Mouse (Mus musculus) CH12.LX (cell line): ENCODE measurements around the gene Ndufa11. TPM values are rescaled to one million over a fixed set of nuclear protein-coding genes. Genes with fewer than 3 reads are reported as not detected.

Source experiments
- DNase-seq: peaks from one replicate; pipeline ENCODE4 v3.0.0-alpha.2; 2013; ENCODE audit errors: extremely low read depth
- H3K27ac ChIP-seq: 2 replicates; pipeline ENCODE4 v1.5.1; 2012; ENCODE audit warnings: low read depth, mild to moderate bottlenecking, control low read depth, moderate library complexity; ENCODE audit not compliant: insufficient read depth
- H3K27me3 ChIP-seq: replicated peaks from 2 replicates; pipeline ENCODE3; 2012; ENCODE audit warnings: inconsistent platforms
- H3K36me3 ChIP-seq, 2 experiments: replicated peaks in 1 of 2; 2 replicates each; pipeline versions ENCODE3 to v1.6.1; 2012; ENCODE audit warnings: inconsistent platforms in 1 of 2, low read length in 1 of 2, mild to moderate bottlenecking in 1 of 2, mixed read lengths in 1 of 2, moderate library complexity in 1 of 2; ENCODE audit not compliant: control insufficient read depth in 1 of 2, insufficient read depth in 1 of 2
- H3K4me1 ChIP-seq, 2 experiments: 2 replicates each; pipeline ENCODE4 v1.6.1; 2012; ENCODE audit warnings: inconsistent platforms in 1 of 2, moderate library complexity in 1 of 2; ENCODE audit not compliant: insufficient read depth in 2 of 2, control insufficient read depth in 1 of 2
- H3K4me2 ChIP-seq: 2 replicates; pipeline ENCODE4 v1.6.1; 2012; ENCODE audit warnings: low read depth, mild to moderate bottlenecking, control low read depth; ENCODE audit not compliant: poor library complexity, insufficient read depth, severe bottlenecking
- H3K4me3 ChIP-seq, 3 experiments: fragments of 150-350 bp in 1 of 3; sonication (generic) in 1 of 3; replicated peaks in 1 of 3; 2 replicates each; pipeline versions ENCODE3 to v1.5.1; 2011 to 2012; ENCODE audit warnings: low read depth in 2 of 3, low read length in 2 of 3, mild to moderate bottlenecking in 2 of 3, moderate library complexity in 2 of 3, control low read depth in 1 of 3, improper control_type of control experiment in 1 of 3, inconsistent platforms in 1 of 3, mixed read lengths in 1 of 3; ENCODE audit not compliant: poor library complexity in 1 of 3
- H3K79me2 ChIP-seq: replicated peaks from 2 replicates; pipeline ENCODE4 v1.6.1; 2012; ENCODE audit warnings: mild to moderate bottlenecking, moderate library complexity; ENCODE audit not compliant: control insufficient read depth, poor library complexity, insufficient read depth, severe bottlenecking; ENCODE audit errors: extremely low read depth
- H3K9ac ChIP-seq: 2 replicates; pipeline ENCODE4 v1.6.1; 2012; ENCODE audit warnings: low read depth, mild to moderate bottlenecking, control low read depth, moderate library complexity; ENCODE audit not compliant: insufficient read depth
- H3K9me3 ChIP-seq: replicated peaks from 2 replicates; pipeline ENCODE3; 2012; ENCODE audit warnings: low read length, inconsistent platforms, mixed read lengths
- BHLHE40 ChIP-seq: IDR thresholded peaks from 2 replicates; pipeline ENCODE4 v1.6.1; 2011; ENCODE audit warnings: mild to moderate bottlenecking, low read depth, low read length, improper control_type of control experiment
- CHD2 ChIP-seq: IDR thresholded peaks from 2 replicates; pipeline ENCODE4 v1.6.1; 2011; ENCODE audit warnings: low read length, improper control_type of control experiment
- E2F4 ChIP-seq: IDR thresholded peaks from 2 replicates; pipeline ENCODE4 v1.6.1; 2011; ENCODE audit warnings: low read depth, low read length, improper control_type of control experiment; ENCODE audit not compliant: insufficient replicate concordance
- ETS1 ChIP-seq: conservative IDR thresholded peaks from 2 replicates; pipeline ENCODE4 v1.6.1; 2012; ENCODE audit warnings: low read depth, mild to moderate bottlenecking, inconsistent platforms, low read length, improper control_type of control experiment, moderate library complexity
- IRF4 ChIP-seq: IDR thresholded peaks from 2 replicates; pipeline ENCODE4 v1.6.1; 2014; ENCODE audit warnings: low read depth, mild to moderate bottlenecking, inconsistent platforms, low read length, improper control_type of control experiment
- JUN ChIP-seq: IDR thresholded peaks from 2 replicates; pipeline ENCODE4 v1.6.1; 2011; ENCODE audit warnings: low read depth, mild to moderate bottlenecking, low read length, improper control_type of control experiment, moderate library complexity; ENCODE audit not compliant: insufficient read depth
- JUND ChIP-seq: conservative IDR thresholded peaks from 2 replicates; pipeline ENCODE4 v1.6.1; 2011; ENCODE audit warnings: low read depth, low read length, improper control_type of control experiment
- MAFK ChIP-seq: IDR thresholded peaks from 2 replicates; pipeline ENCODE4 v1.6.1; 2011; ENCODE audit warnings: low read length, improper control_type of control experiment; ENCODE audit not compliant: insufficient replicate concordance
- MAZ ChIP-seq: IDR thresholded peaks from 2 replicates; pipeline ENCODE4 v1.6.1; 2012; ENCODE audit warnings: low read depth, mild to moderate bottlenecking, inconsistent platforms, low read length, improper control_type of control experiment, moderate library complexity
- MYC ChIP-seq: IDR thresholded peaks from 2 replicates; pipeline ENCODE4 v1.6.1; 2011; ENCODE audit warnings: low read depth, mild to moderate bottlenecking, improper control_type of control experiment, low read length
- NRF1 ChIP-seq: IDR thresholded peaks from 2 replicates; pipeline ENCODE4 v1.6.1; 2014; ENCODE audit warnings: low read depth, mild to moderate bottlenecking, inconsistent platforms, low read length, improper control_type of control experiment, moderate library complexity
- PAX5 ChIP-seq: IDR thresholded peaks from 2 replicates; pipeline ENCODE4 v1.6.1; 2012; ENCODE audit warnings: low read length, inconsistent platforms, mixed read lengths
- POLR2AphosphoS2 ChIP-seq: IDR thresholded peaks from 2 replicates; pipeline ENCODE4 v1.6.1; 2011; ENCODE audit warnings: low read depth, low read length, improper control_type of control experiment
- SIN3A ChIP-seq: IDR thresholded peaks from 2 replicates; pipeline ENCODE4 v1.6.1; 2012; ENCODE audit warnings: low read length, improper control_type of control experiment, inconsistent platforms
- UBTF ChIP-seq: IDR thresholded peaks from 2 replicates; pipeline ENCODE4 v1.6.1; 2012; ENCODE audit warnings: low read depth, mild to moderate bottlenecking, inconsistent platforms, low read length, improper control_type of control experiment, moderate library complexity
- ZNF384 ChIP-seq: IDR thresholded peaks from 2 replicates; pipeline ENCODE4 v1.6.1; 2012; ENCODE audit warnings: low read depth, low read length, improper control_type of control experiment, inconsistent platforms
- dilution Hi-C: fragments of 300-500 bp; cut with MboI; formaldehyde crosslinking; loops from 2 replicates; pipeline ENCODE4 v1.14.3; 2020; ENCODE audit warnings: low sequenced_read_pairs; ENCODE audit not compliant: extremely low pct_unique_long_range_greater_than_20kb, extremely low pct_ligation_motif_present
- in situ Hi-C: fragments of 300-500 bp; cut with MboI; formaldehyde crosslinking; loops from 3 replicates; pipeline ENCODE4 v1.14.3; 2019; ENCODE audit warnings: low sequenced_read_pairs, low pct_ligation_motif_present, low pct_unique_long_range_greater_than_20kb, mixed read lengths
- polyA plus RNA-seq: library from polyadenylated mRNA; unstranded; fragments of >175 nt; gene quantifications from 2 replicates; pipeline ENCODE4 v1.2.1, GENCODE M21; 2012; ENCODE audit warnings: low read depth; ENCODE audit not compliant: insufficient read length
- total RNA-seq, 2 experiments: library from RNA; depleted of rRNA; stranded (reverse); fragments of 300-350 nt in 1 of 2; fragments of >200 nt in 1 of 2; gene quantifications; 2 replicates each; pipeline ENCODE4 v1.2.3; 2012 to 2014

Ndufa11 gene
- total and polyA plus RNA-seq, 3 experiments: 124 to 201 (median 155) TPM

DNA sequence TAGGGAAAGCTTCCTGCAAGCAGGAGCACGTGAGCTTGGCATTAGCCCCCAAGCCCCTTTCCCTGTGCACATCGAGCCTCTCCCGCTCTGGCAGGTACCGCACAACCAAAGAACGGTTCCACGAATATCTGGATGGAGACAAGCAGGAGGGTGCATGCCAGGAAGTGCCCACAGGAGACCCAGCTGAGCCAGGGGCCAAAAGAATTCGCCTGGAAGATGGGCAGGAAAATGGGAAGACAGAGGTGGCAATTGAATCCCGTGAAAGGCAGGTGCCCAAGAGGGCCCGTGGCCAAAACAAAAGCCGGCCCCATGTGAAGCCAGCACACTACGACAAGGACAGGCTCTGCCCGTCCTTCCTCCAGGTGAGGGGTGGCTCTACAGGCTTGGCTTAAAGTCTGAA, 47.9 kb downstream of the Ndufa11 start:
- H3K4me3 ChIP-seq: peak overlapping the region; percentile 76 to 92 (median 91)
- TF ChIP-seq JUND: no peak
- TF ChIP-seq MAZ: no peak
- TF ChIP-seq MAFK: no peak
- no peak for TF ChIP-seq JUN
- TF ChIP-seq UBTF: no peak
- TF ChIP-seq, all 38 proteins: peak for 0
- no peak overlapping the region for H3K27ac ChIP-seq
- peaks cover 11% of the 10 kb centered on the region for H3K27me3 ChIP-seq
- no peak for DNase-seq
- in situ Hi-C loops (no loop called here), dilution Hi-C loops (no loop called here)
- peaks cover 40 to 42% of the 10 kb centered on the region in 2 experiments for H3K36me3 ChIP-seq
- peak overlapping the region; percentile 73 for H3K9ac ChIP-seq
- H3K79me2 ChIP-seq: peaks cover 8% of the 10 kb centered on the region
- H3K4me2 ChIP-seq: peak overlapping the region; percentile 74
- peaks cover 0 to 27% of the 10 kb centered on the region in 2 experiments; a peak in 2 of 4 replicates for H3K4me1 ChIP-seq
- no peaks in the 10 kb centered on the region for H3K9me3 ChIP-seq

DNA sequence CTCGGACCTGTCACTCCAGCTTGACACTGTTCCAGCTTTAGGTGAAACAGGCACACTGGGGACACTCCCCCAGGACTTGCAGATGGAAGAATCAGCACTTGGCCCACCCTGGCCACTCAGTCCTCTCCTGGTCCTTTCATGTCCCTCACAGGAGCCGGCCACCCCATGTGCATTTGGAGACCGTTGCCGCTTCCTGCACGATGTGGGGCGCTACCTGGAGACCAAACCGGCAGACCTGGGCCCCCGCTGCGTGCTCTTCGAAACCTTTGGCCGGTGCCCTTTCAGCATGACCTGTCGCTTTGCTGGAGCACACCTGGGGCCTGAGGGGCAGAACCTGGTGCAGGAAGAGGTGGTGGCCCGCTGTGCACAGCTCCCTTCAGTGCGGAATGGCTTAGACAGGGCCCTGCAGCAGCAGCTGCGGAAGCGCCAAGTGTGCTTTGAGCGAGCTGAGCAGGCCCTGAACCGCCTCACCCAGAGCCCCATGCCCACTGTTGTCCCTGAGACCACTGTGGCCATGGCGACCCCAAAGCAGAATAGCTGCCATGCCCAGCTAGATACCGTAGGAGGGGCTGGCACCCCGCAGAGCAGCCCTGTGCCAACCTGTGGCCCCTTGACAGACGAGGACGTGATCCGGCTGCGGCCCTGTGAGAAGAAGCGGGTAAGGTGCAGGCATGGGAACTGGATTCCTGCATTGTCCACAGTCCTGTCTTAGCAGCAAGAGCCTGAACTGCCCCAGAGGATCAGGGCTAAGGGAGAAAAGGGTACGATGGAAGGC, 49.3 kb downstream of the Ndufa11 start:
- DNase-seq: no peak
- Histone ChIP-seq H3K27me3 (no peaks in the 10 kb centered on the region), H3K4me2 (no peak overlapping the region), H3K27ac (no peak overlapping the region), H3K4me1 (peaks cover 0 to 18% of the 10 kb centered on the region in 2 experiments; a peak in 2 of 4 replicates), H3K36me3 (peaks cover 51 to 56% of the 10 kb centered on the region in 2 experiments), H3K79me2 (peaks cover 8% of the 10 kb centered on the region), H3K9me3 (no peaks in the 10 kb centered on the region), H3K4me3 (no peak overlapping the region), H3K9ac (no peak overlapping the region)
- dilution Hi-C loops (no loop called here), in situ Hi-C loops (no loop called here)
- TF ChIP-seq MYC (no peak), BHLHE40 (no peak)

DNA sequence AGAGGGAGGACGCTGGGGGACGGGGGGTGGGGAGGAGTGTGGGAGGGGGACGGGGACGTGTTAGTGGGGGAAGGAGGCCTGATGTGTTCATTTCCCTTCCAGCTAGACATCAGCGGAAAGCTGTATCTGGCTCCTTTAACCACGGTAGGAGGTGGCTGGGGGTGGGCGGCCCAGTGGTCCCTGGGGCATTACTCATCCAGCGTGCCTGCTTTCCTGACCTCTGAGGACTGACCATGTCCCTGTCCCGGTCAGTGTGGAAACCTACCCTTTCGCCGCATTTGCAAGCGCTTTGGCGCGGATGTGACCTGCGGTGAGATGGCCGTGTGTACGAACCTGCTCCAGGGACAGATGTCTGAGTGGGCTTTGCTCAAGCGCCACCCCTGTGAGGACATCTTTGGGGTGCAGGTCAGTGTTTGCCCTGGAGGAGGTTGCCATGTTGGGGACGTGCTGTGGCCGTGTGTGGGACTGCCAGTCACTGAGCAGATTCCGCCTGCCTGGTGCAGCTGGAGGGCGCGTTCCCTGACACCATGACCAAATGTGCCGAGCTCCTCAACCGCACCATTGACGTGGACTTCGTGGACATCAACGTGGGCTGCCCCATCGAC, 50.1 kb downstream of the Ndufa11 start:
- Histone ChIP-seq H3K4me3 (no peak overlapping the region), H3K27me3 (no peaks in the 10 kb centered on the region), H3K4me1 (peaks cover 0 to 14% of the 10 kb centered on the region in 2 experiments; a peak in 2 of 4 replicates), H3K4me2 (no peak overlapping the region), H3K9me3 (no peaks in the 10 kb centered on the region), H3K79me2 (peaks cover 8% of the 10 kb centered on the region), H3K27ac (no peak overlapping the region), H3K36me3 (peaks cover 51 to 61% of the 10 kb centered on the region in 2 experiments), H3K9ac (no peak overlapping the region)
- DNase-seq: no peak
- in situ Hi-C loops: no loop called here
- no peak for TF ChIP-seq ZNF384
- TF ChIP-seq PAX5: no peak
- TF ChIP-seq NRF1: no peak
- TF ChIP-seq E2F4: no peak
- TF ChIP-seq POLR2AphosphoS2: no peak
- no peak for TF ChIP-seq SIN3A
- TF ChIP-seq IRF4: no peak
- no peak for TF ChIP-seq CHD2
- no peak for TF ChIP-seq UBTF
- TF ChIP-seq MAFK: no peak
- TF ChIP-seq ETS1: no peak
- TF ChIP-seq MYC: no peak
- no peak for TF ChIP-seq JUND
- dilution Hi-C loops: no loop called here
